Mouse (Mus musculus) lung, postnatal 10 days (tissue): ENCODE data around the gene Gins1.
A peak's percentile ranks its signal among the peaks of the same experiment; 100 is the strongest.
"Not testable (repeated sequence)": the region's sequence is repeated elsewhere in the genome, so short reads cannot be mapped to it uniquely, and the experiment has no call there.

Experiments
- DNase-seq: peaks from one replicate; pipeline ENCODE4 v3.0.0; 2021

The Gins1 gene

GRCm38 (mm10) chr2:150904936-150905450 lies at the start of gene Gins1:
Gene Gins1 (plus strand): TSS chr2:150905400.
- DNase-seq: no peak

- no peak for DNase-seq
These were observed 46.3 kb upstream of the Gins1 start for GRCm38 (mm10) chr2:150858724-150859487.

- DNase-seq: no peak
These were observed 45.3 kb upstream of the Gins1 start for GRCm38 (mm10) chr2:150859709-150860470.

GRCm38 (mm10) chr2:150861128-150861527 lies 44.1 kb upstream of the Gins1 start:
- no peak for DNase-seq

GRCm38 (mm10) chr2:150867021-150867420 lies 38.2 kb upstream of the Gins1 start:
- DNase-seq: no peak

- DNase-seq: no peak
These were observed 35.8 kb upstream of the Gins1 start for GRCm38 (mm10) chr2:150869446-150869845.

GRCm38 (mm10) chr2:150874508-150874907 lies 30.7 kb upstream of the Gins1 start:
- no peak for DNase-seq

GRCm38 (mm10) chr2:150875226-150875625 lies 30.0 kb upstream of the Gins1 start:
- DNase-seq: no peak

- no peak for DNase-seq
These were observed 27.6 kb upstream of the Gins1 start for GRCm38 (mm10) chr2:150877561-150877960.

GRCm38 (mm10) chr2:150884075-150884778 lies 21.0 kb upstream of the Gins1 start:
- DNase-seq: no peak

GRCm38 (mm10) chr2:150884779-150885110 lies 20.5 kb upstream of the Gins1 start:
- DNase-seq: no peak

- no peak for DNase-seq
These were observed 19.4 kb upstream of the Gins1 start for GRCm38 (mm10) chr2:150885814-150886213.

- no peak for DNase-seq
These were observed 18.9 kb upstream of the Gins1 start for GRCm38 (mm10) chr2:150886315-150886714.

GRCm38 (mm10) chr2:150887370-150887769 lies 17.8 kb upstream of the Gins1 start:
- no peak for DNase-seq

GRCm38 (mm10) chr2:150894617-150895267 lies 10.5 kb upstream of the Gins1 start:
- DNase-seq: no peak

GRCm38 (mm10) chr2:150895691-150896252 lies 9.4 kb upstream of the Gins1 start:
- DNase-seq: no peak

GRCm38 (mm10) chr2:150900341-150900740 lies 4.9 kb upstream of the Gins1 start:
- DNase-seq: no peak

GRCm38 (mm10) chr2:150902347-150902746 lies 2.9 kb upstream of the Gins1 start:
- no peak for DNase-seq

GRCm38 (mm10) chr2:150904272-150904935 lies 796 bp upstream of the Gins1 start, which contains the start of gene Abhd12:
Gene Abhd12 (minus strand): TSS chr2:150904741.
- peak; percentile 99 for DNase-seq

- DNase-seq: not testable (repeated sequence)
These were observed 3.7 kb downstream of the Gins1 start for GRCm38 (mm10) chr2:150908881-150909280.

- DNase-seq: peak; percentile 97
These were observed 4.3 kb downstream of the Gins1 start for GRCm38 (mm10) chr2:150909429-150910039.
